Mouse (Mus musculus): ENCODE results near the gene Mmgt1.

- TF ChIP-seq FLI1 (IDR thresholded peaks at IDR 0.05; ENCODE audit: low read length) (no peak), GATA1 (IDR thresholded peaks at IDR 0.05; ENCODE audit: borderline replicate concordance, low read length) (no peak)
Measured at GRCm38 (mm10) chrX:56607032-56607710, 9.3 kb upstream of the Mmgt1 start.

All from megakaryocyte, embryonic 14.5 days (primary cell).